Mouse (Mus musculus): ENCODE results near the gene Rere.
"Not testable (repeated sequence)": the region's sequence is repeated elsewhere in the genome, so short reads cannot be mapped to it uniquely, and the experiment has no call there.

The Rere gene

DNA sequence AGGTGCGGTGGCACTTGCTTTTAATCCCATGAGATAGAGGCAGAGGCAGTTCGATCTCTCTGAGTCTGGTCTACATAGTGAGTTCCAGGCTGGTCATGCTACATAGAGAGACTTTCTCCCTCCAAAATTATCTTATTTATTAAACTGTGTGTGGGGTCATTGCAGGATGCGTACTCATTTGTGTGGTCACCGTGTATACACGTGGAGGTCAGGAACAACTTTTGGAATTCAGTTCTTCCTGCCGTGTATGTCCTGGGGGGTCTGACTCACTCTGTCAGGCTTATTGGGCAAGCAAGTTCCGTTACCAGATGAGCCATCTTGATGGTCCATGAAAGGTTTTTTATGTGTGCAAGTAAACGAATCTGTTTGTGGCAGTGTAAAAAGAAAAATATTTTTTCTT is 5.5 kb downstream of the Rere start:
- no peak for DNase-seq

DNA sequence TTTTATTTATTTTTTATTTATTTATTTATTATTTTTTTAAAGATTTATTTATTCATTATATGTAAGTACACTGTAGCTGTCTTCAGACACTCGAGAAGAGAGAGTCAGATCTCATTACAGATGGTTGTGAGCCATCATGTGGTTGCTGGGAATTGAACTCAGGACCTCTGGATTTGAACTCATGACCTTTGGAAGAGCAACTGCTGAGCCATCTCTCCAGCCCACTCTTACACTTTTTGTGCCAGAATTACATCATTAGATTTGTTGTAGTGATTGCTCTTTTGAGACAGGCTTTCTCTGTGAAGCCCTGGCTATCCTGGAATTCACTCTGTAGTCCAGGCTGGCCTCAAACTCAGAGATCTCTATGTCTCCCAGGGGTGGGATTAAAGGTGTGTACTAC is 6.0 kb downstream of the Rere start:
- not testable (repeated sequence) for DNase-seq

GRCm38 (mm10) chr4:150291900-150292299 is 10.5 kb downstream of the Rere start:
- DNase-seq, result no peak

DNA sequence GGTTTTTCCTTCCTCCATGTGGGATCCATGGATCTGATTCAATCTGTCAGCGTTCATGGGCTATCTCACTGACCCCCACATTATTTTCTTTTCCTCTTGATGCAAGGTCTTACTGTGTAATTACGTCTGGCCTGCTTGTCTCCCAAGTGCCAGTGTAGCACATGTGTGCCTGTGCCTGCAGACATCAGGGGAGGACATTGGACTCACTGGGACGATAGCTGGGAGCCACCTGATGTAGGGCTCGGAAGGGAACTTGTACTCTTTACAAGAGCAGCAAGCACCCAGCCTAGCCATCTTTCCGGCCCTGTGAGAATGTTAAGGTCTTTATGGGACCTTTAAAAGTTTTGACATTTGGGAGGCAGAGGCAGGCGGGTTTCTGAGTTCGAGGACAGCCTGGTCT is 13.4 kb downstream of the Rere start:
- no peak for DNase-seq

GRCm38 (mm10) chr4:150295966-150296365 is 14.5 kb downstream of the Rere start:
- DNase-seq, result no peak

DNA sequence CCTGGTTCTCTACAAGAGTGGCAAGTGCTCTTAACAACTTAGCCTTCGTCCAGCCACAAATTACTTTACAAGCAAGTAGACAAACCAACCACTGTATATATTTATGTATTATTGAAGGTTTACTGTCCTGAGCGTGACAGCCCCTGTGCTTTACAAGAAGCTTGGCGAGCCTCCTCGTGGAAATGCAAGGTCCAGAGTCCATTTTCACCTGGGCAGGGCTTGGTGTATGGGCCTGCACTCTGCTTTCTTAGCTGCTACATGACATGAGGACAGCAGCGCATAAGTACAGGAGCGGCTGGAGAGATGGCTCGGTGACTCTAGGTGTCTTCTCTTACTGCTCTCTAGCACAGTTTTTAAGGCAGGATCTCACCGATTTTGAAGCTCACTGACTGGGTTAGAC is 21.3 kb downstream of the Rere start:
- peak in 1 of 2 experiments; percentile 31 for DNase-seq

GRCm38 (mm10) chr4:150306701-150307100 is 25.3 kb downstream of the Rere start:
- no peak for DNase-seq

DNA sequence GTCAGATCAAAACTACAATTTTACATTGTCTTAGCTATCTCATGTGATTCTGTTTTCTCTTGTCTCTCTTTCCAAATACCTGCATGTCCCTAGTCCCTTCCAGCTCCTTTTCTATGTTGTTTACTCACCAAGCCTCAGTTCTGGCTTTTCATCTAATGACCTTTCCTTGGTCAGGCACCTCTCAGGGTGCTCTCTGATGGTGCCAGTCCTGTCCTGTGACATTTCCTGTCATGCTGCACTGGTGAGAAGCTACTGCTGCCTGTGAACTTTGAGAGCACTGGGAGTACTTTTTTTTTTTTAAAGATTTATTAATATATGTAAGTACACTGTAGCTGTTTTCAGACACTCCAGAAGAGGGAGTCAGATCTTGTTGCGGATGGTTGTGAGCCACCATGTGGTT is 25.8 kb downstream of the Rere start:
- no peak for DNase-seq

- DNase-seq, result no peak
These were observed 30.0 kb downstream of the Rere start for GRCm38 (mm10) chr4:150311431-150311830.

- no peak for DNase-seq
These were observed 31.2 kb downstream of the Rere start for GRCm38 (mm10) chr4:150312646-150313045.

DNA sequence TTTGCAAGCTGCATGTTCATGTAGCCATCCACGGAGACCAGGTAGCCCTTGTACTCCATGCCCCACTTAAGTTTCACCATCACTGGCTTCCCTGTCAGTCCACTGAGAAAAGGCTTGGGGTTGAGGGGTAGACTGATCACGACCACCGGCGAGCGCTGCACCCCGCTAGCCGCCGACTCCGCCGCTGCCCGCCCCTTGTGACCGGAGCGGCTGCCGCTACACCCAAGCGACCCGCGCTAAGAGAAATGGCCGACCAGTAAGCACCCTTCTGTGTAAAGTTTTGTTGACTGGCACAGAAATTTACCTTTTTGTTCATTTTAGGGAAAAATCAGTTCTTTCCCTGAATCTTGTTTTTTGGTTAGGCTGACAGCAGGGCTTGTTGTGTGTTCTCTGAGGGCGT is 33.9 kb downstream of the Rere start:
- no peak for DNase-seq

DNA sequence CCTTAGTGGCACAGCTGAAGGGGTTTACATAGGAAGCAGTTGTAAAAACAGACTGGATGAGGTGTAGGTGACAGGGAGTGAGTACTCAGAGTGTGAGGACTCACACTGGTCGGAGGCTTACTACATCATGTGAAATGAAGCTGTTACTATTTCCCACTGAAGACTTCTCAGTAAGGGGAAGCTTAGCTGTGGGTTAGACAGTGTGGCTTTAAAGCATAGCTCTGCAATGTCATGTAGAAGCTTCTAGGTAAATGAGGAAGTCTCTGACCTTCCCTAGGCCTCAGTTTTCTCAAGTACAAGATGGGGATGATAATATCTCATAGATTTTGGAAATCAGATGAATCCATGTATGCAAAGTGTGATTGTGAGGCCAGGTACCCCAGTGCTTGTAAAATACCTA is 35.1 kb downstream of the Rere start:
- DNase-seq, result no peak

DNA sequence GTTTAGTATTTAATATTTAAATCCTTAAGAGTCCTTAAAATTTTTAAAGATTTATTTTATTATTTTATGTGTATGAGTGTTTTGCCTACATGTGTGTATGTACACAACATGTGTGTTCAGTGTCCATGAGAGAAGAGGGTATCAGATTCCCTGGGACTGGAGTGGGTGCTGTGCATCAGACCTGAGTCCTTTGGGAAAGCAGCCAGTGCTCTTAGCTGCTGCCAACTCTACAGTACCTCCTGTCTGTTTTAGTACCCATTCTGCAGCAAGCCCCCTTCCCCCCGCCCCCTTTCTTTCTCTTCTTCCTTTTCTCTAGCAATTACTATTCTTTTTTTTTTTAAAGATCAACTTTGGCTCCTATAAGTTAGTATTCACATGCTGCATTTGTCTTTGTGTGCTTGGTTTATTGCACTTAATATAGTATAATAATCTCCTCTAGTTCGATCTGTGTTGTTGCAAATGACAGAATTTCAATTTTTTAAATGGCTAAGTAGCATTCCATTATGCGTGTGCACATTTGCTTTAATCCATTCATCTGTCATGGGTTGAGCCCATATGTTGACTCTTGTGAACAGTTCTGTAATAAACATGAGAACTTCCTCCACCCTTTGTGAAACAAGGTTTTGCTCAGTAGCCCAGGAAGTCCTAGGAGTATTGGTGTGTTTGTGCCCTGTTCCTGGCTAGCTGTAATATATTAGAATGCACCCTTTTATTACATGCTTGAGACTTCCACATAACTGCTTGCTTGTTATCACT is 43.8 kb downstream of the Rere start:
- DNase-seq, result no peak

GRCm38 (mm10) chr4:150326005-150326404 is 44.6 kb downstream of the Rere start:
- no peak for DNase-seq

DNA sequence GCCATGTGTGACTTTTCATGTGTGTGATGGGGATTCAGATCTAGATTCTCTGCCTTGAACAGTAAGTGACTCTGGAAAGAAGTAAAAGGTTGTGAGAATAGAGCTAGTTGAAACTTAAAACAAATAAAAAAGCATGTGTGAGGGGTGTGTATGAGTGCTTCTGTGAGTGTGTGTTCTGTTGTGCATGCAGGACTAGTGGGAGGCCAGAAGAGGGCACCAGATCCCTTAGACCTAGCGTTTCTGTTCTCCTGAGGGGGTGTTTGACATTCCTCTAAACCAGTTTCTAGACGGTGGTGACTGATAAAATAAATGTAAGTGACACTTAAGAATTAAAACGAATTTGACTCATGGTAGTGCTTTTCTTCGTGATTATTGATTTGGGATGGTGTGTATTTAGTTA is 46.0 kb downstream of the Rere start:
- no peak for DNase-seq

DNA sequence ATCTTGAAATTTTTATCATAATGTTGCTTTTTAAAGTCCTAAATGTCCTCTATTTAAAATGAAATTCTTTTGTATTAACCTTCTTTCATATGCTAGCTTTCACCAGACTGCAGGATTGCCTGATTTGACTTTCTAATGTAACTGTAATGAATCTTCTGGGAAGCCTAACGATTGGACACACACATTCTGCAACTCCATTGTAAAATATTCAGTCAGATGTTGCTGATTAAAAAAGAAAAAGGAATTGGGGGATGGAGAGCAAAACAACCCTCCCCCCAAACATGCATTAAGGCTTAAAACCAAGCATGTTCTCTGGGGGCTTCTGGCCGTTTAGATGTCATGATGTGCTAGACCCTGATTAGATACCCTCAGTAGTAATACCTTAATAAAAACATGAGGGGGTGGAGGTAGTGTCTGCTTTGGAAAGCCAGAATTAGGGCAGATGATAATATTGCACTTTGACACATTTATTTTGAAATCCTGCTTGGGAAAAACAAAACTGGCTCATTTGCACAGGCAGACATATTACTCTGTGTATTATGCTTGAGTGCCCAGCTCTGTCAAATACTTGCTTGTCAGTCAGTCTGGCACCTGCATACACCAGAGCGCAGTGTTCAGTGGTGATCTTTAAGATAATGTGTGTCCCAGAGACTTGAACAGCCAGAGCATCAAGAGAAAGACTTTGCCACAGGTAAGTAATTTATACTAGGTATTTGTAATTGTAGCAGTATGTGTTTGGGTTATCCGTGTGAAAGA is 52.7 kb downstream of the Rere start:
- DNase-seq, result no peak

GRCm38 (mm10) chr4:150337260-150337659 is 55.8 kb downstream of the Rere start:
- DNase-seq, result no peak

GRCm38 (mm10) chr4:150338906-150339650 is 57.6 kb downstream of the Rere start:
- peak; percentile 34 to 51 for DNase-seq

DNA sequence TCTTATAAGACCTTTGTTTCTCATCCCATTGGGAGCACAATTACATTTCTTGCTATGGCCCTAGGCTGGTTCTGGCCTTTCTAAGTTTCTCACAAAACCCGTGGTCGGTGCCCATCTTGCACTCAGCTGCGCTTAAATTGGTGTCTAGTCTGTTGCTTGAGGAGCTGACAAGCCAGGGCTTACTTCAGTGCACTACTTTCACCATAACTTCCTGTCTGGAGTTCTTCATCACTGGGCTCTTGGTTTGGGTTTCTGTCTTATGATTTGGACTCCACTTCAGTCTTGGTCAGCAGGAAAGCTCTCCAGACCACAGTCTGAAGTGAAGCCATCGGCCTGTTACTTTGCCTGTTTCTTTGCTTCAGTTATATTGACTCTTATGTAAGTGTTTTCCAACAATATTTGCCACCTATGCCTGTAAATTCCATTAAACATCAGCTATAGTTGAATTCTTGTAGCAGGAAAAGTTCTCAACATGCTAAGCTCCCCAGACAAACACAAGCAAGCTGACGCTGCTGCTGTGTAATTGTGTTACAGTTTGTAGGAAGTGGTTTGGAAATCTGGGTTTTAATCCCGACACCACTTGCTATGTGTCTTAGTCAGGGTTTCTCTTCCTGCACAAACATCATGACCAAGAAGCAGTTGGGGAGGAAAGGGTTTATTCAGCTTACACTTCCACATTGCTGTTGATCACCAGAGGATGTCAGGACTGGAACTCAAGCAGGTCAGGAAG is 59.5 kb downstream of the Rere start:
- DNase-seq, result no peak

GRCm38 (mm10) chr4:150344526-150344925 is 63.1 kb downstream of the Rere start:
- no peak for DNase-seq

GRCm38 (mm10) chr4:150346651-150347386 is 65.4 kb downstream of the Rere start:
- DNase-seq, result peak; percentile 39 to 60

- DNase-seq, result peak; percentile 32 to 36
These were observed 65.9 kb downstream of the Rere start for GRCm38 (mm10) chr4:150347387-150347672.

Measured in kidney, postnatal 4 days (tissue).